Mouse (Mus musculus): Measurements from ENCODE around the gene Gm20903. TPM values are rescaled to one million over a fixed set of nuclear protein-coding genes. Genes with fewer than 3 reads are reported as not detected.

The Gm20903 gene
- polyA plus RNA-seq (2017; shearing (Covaris generic)) = not detected

DNA sequence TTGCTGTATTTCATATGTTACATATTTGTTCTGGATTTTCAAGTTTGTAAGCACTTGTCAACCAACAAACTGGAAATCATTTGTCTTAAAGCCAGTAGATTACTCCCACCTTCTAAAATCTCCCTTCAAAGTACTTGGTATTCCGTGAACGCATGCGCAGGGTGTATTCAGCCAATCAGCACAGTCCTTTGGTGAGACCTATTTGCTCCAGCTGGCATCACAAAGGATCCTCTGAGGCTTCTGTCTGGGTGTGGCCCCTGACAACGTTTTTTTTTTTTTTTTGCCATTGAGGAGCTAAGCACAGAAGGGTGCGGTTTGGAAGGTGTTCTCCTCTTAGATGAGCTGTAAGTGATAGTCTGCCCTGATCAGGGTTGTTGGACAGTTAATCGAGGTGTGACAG, at the start of gene Gm20903:
Gene Gm20903, plus strand, starts transcription at position 301 of the 400 bp plus-strand sequence.

